Mouse (Mus musculus) forebrain, embryonic 13.5 days (tissue): Measurements from ENCODE around the gene D1Ertd622e. TPM values are rescaled to one million over a fixed set of nuclear protein-coding genes. Genes with fewer than 3 reads are reported as not detected.
A peak's percentile ranks its signal among the peaks of the same experiment; 100 is the strongest.

Experiments
- ATAC-seq: fragments of 200-750 bp; cut with Nextera tagmentation; 2 replicates; pipeline ENCODE4 v1.8.0; 2017
- H3K27ac ChIP-seq: fragments of 300-500 bp; sonication (generic); 2 replicates; pipeline ENCODE4 v1.5.1; 2015; ENCODE audit warnings: inconsistent platforms, mild to moderate bottlenecking, moderate library complexity
- H3K27me3 ChIP-seq: fragments of 300-500 bp; sonication (generic); 2 replicates; pipeline ENCODE4 v1.6.1; 2015; ENCODE audit warnings: mild to moderate bottlenecking, inconsistent platforms
- H3K36me3 ChIP-seq: fragments of 300-500 bp; sonication (generic); 2 replicates; pipeline ENCODE4 v1.6.1; 2015; ENCODE audit warnings: mild to moderate bottlenecking, inconsistent platforms; ENCODE audit not compliant: poor library complexity, severe bottlenecking
- H3K4me1 ChIP-seq: fragments of 300-500 bp; sonication (generic); 2 replicates; pipeline ENCODE4 v1.6.1; 2015; ENCODE audit warnings: inconsistent platforms
- H3K4me2 ChIP-seq: fragments of 300-500 bp; sonication (generic); 2 replicates; pipeline ENCODE4 v1.6.1; 2015; ENCODE audit warnings: inconsistent platforms, mild to moderate bottlenecking, moderate library complexity
- H3K4me3 ChIP-seq: fragments of 300-500 bp; sonication (generic); 2 replicates; pipeline ENCODE4 v1.5.1; 2015; ENCODE audit warnings: mild to moderate bottlenecking, inconsistent platforms
- H3K9ac ChIP-seq: fragments of 300-500 bp; sonication (generic); 2 replicates; pipeline ENCODE4 v1.6.1; 2015; ENCODE audit warnings: mild to moderate bottlenecking, inconsistent platforms
- H3K9me3 ChIP-seq: fragments of 300-500 bp; sonication (generic); replicated peaks from 2 replicates; pipeline ENCODE4 v1.6.1; 2016; ENCODE audit warnings: inconsistent platforms
- WGBS: fragments of 180-500 bp; shearing (Covaris S2); methylation state at CpG from one replicate; pipeline ENCODE4 v1.1.7; 2015; 5-methylcytosine and 5-hydroxymethylcytosine counted together
- polyA plus RNA-seq: library from polyadenylated mRNA; unstranded; fragments of >200 nt; fragmentation: Nextera tagmentation; extraction: Ambion mirVana; gene quantifications from 2 replicates; pipeline ENCODE4 v1.2.1, GENCODE M21; 2015

D1Ertd622e gene
- polyA plus RNA-seq, 1 experiment from 2014 or later = 47.4 TPM

DNA sequence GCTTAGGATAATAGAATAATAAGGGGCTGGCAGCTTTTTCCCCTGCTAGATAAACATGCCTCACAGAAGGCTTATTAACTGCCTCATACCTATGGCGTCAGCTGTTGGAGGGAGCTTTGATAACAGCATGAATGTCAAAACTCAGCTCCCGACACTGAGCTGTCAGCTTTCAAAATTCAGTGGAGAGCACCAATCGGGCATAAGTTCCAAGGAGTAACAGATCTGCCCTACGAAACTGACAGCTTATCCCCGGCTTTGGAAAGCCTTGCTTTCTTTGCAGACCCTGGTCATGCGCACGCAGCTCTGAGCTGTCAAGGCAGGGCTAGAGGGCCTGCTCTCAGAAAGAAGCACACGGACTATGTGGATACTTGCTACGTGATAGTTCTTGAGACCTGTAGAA is 91.1 kb downstream of the D1Ertd622e start:
- peak; percentile 74 for ATAC-seq
- Histone ChIP-seq H3K27me3 (no peaks in the 10 kb centered on the region), H3K4me2 (peak overlapping the region; percentile 24; the same call in 1 of the 2 replicates), H3K9ac (no peak overlapping the region), H3K36me3 (no peaks in the 10 kb centered on the region), H3K9me3 (no peaks in the 10 kb centered on the region), H3K4me1 (peaks cover 5% of the 10 kb centered on the region; the same call in 1 of the 2 replicates), H3K27ac (no peak overlapping the region), H3K4me3 (no peak overlapping the region)
- 39% methylated on average over 9 of the region's 9 CpGs for WGBS

DNA sequence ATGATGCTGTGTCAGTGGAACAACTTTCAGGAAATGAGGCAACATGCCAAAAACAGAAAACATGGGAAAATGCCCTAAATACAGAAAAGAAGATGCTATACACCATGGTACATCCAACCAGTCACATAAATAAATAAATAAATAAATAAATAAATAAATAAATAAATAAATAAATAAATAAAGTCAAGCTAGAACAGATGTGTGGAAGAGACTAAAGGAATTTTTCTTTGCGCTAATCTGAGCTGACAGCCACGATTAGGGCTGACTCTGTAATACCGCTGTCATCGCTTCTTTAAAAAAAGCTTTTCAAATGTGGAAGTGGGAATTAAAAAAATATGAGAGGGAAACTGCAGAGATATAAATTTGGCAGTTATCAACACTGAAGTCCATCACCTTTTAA is 93.9 kb downstream of the D1Ertd622e start:
- no peak overlapping the region for H3K9ac ChIP-seq
- H3K9me3 ChIP-seq = no peaks in the 10 kb centered on the region
- H3K4me2 ChIP-seq = no peak overlapping the region
- no peaks in the 10 kb centered on the region for H3K36me3 ChIP-seq
- no peaks in the 10 kb centered on the region for H3K27me3 ChIP-seq
- 92% methylated on average over 4 of the region's 4 CpGs for WGBS
- H3K27ac ChIP-seq = no peak overlapping the region
- no peak for ATAC-seq
- peaks cover 5% of the 10 kb centered on the region; the same call in 1 of the 2 replicates for H3K4me1 ChIP-seq
- H3K4me3 ChIP-seq = no peak overlapping the region

DNA sequence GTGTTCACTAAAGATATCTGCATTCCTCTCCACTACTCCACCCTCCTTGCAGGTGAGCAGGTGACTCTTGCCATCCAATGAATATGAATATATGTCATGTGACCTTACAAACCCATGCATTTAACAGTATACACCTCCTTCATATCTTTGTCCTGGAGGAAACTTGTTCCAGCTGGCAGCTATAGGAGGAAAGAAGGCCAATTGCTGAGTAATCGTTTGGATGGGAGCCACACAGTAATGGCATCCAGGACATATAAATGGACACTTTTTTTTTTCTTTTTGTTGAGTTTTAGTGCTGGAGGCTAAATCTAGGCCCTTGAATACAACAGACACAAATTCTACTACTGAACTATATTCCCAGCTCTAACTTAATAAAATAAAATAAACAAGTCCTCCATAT is 97.2 kb downstream of the D1Ertd622e start:
- H3K4me2 ChIP-seq = no peak overlapping the region
- H3K9me3 ChIP-seq = no peaks in the 10 kb centered on the region
- H3K36me3 ChIP-seq = no peaks in the 10 kb centered on the region
- ATAC-seq = no peak
- 76% methylated on average over 1 of the region's 1 CpGs for WGBS
- H3K4me3 ChIP-seq = no peak overlapping the region
- no peaks in the 10 kb centered on the region for H3K27me3 ChIP-seq
- no peaks in the 10 kb centered on the region for H3K4me1 ChIP-seq
- H3K27ac ChIP-seq = no peak overlapping the region
- no peak overlapping the region for H3K9ac ChIP-seq

DNA sequence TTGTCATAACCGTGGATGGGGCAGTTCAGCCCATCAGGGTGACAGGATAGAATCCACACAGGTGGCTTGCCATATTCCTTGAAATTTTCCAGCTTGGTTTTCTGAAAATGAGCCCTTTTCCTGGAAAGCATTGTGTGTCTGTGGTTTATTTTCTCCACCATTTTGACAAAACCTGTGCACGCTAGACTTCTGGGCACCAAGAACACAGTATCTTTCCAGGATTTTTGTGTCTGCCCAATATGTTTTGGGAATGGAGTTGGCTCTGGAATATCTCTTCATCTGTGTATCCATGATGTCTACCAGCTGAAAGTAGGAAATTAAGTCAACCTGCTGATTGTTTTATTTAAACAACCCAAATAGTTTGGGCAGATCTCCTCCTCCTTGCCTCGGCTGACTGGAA is 99.0 kb downstream of the D1Ertd622e start:
- 91% methylated on average over 3 of the region's 3 CpGs for WGBS
- no peaks in the 10 kb centered on the region for H3K27me3 ChIP-seq
- no peak overlapping the region for H3K9ac ChIP-seq
- no peak overlapping the region for H3K4me2 ChIP-seq
- ATAC-seq = no peak
- no peak overlapping the region for H3K27ac ChIP-seq
- no peaks in the 10 kb centered on the region for H3K9me3 ChIP-seq
- H3K36me3 ChIP-seq = no peaks in the 10 kb centered on the region
- no peaks in the 10 kb centered on the region for H3K4me1 ChIP-seq
- no peak overlapping the region for H3K4me3 ChIP-seq

Other genes starting within 250 kb of the D1Ertd622e start
- 22.1 and 23.2 TPM in 2 replicates for gene Gin1, start 108.1 kb upstream of the D1Ertd622e start, polyA plus RNA-seq
- 44.8 and 51.7 TPM in 2 replicates for gene Ppip5k2, start 108.3 kb upstream of the D1Ertd622e start, polyA plus RNA-seq